Mouse (Mus musculus) bone marrow, adult 2 months (tissue): ENCODE measurements around the gene Trpc3. TPM values are rescaled to one million over a fixed set of nuclear protein-coding genes. Genes with fewer than 3 reads are reported as not detected.

Experiments used
- H3K27ac ChIP-seq: fragments of 200-500 bp; 2 replicates; pipeline ENCODE4 v1.5.1; 2012; ENCODE audit warnings: low read depth, mild to moderate bottlenecking, control low read depth, inconsistent platforms, low read length; ENCODE audit not compliant: control insufficient read depth, poor library complexity, insufficient read depth
- H3K4me1 ChIP-seq: fragments of 200-500 bp; 2 replicates; pipeline ENCODE4 v1.6.1; 2011; ENCODE audit warnings: low read length; ENCODE audit not compliant: control insufficient read depth, insufficient read depth
- H3K4me3 ChIP-seq: fragments of 200-500 bp; replicated peaks from 2 replicates; pipeline ENCODE3; 2011; ENCODE audit warnings: mild to moderate bottlenecking, low read depth, low read length, control low read depth; ENCODE audit not compliant: control insufficient read depth
- CTCF ChIP-seq: fragments of 200-500 bp; IDR thresholded peaks from 2 replicates; pipeline ENCODE4 v1.5.1; 2011; ENCODE audit warnings: low read length, control low read depth; ENCODE audit not compliant: control insufficient read depth, insufficient read depth
- POLR2A ChIP-seq: fragments of 200-500 bp; IDR thresholded peaks from 2 replicates; pipeline ENCODE4 v1.6.1; 2011; ENCODE audit warnings: low read depth, mild to moderate bottlenecking, control low read depth, low read length, borderline replicate concordance; ENCODE audit not compliant: control insufficient read depth
- whole genome bisulfite sequencing: fragments of 180-500 bp; shearing (Covaris S2); methylation state at CpG from one replicate; pipeline ENCODE4 v1.1.7; 2018; 5-methylcytosine and 5-hydroxymethylcytosine counted together
- polyA plus RNA-seq: library from polyadenylated mRNA; stranded (reverse); fragments of >200 nt; gene quantifications from 2 replicates; pipeline ENCODE4 v1.2.4, GENCODE M21; 2011; ENCODE audit warnings: low replicate concordance; ENCODE audit not compliant: missing spikeins, insufficient read depth, insufficient read length

Trpc3 gene
- 4.1 TPM in 1 of 2 replicates, not detected in the other for polyA plus RNA-seq

DNA sequence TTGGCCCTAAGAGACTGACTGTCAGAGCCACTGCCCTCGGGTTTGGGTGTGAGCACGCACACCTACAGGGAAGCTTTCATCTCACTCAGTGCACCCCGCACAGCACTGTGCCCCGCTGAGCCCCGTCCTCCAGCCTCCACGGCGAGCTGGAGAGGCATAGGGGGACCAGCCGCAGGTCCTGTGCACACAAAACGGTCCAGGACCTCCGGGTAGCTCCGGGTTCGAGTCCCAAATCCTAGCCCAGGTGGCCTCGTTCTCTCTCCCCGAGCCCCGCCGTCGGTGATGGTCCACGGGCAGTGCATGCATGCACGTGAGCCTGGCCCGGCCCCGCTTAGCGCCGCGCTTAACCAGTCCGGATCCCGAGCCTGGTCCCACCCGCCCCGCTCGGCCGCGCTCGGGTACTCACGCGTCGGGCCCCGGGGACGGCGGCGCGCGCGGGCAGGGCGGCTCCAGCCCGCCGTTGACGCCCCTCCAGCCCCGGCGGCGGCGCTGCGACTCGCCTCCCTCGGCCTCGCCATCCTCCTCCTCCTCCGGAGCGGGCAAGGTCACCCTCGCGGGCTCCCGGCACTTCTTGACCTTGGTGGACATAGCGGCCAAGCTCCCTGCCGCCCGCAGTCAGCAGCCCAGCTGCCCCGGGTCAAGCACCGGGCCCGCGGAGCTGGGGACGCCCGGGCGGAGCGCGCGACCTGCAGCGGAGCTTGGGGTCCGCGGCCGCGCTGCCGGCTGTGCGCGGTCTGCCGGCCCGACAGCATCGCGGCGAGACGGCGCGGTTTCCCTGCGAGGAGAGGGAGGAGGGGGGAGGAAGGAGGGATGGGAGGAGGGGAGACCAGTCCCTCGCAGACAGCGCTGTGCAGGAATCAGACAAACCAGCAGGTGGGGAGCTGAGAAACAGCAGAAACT, at the start of gene Trpc3:
Trpc3 (minus strand) TSS at position 776 of the 900 bp plus-strand sequence.
- no peaks in the 10 kb centered on the region for H3K4me1 ChIP-seq
- TF ChIP-seq POLR2A (no peak), CTCF (no peak)
- H3K4me3 ChIP-seq: peak within 1 kb of the TSS; percentile 6
- H3K27ac ChIP-seq: no peak within 1 kb of the TSS; the same call in 1 of the 2 replicates
- WGBS: 2% methylated on average over 91 of the region's 91 CpGs

DNA sequence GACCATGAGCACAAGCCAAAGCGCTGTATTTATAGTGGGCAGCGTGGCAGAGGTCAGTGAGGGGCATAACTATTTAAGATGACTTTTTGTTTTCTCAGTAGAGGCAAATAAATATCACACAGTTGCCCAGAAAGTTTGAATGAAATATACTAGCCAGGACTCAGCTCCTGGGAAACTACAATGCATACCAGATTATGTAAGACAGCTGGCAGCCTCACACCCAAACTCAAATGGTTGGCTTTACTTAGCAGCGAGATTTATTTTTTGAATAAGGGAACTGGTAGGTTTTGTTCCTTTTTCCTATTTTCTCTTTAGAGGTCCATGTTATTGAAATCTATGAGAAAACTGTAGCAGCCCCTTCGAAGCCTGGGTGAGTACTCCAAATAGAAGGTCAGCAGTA, 48.1 kb upstream of the Trpc3 start:
- Histone ChIP-seq H3K27ac (no peak overlapping the region), H3K4me3 (no peak overlapping the region), H3K4me1 (no peaks in the 10 kb centered on the region)
- no peak for TF ChIP-seq POLR2A
- TF ChIP-seq CTCF: no peak
- 61% methylated on average over 4 of the region's 4 CpGs for WGBS

- Histone ChIP-seq H3K4me1 (no peaks in the 10 kb centered on the region), H3K4me3 (no peak overlapping the region), H3K27ac (no peak overlapping the region)
- WGBS: 85% methylated on average over 4 of the region's 4 CpGs
- TF ChIP-seq CTCF: no peak
- TF ChIP-seq POLR2A: no peak
Observed at GRCm38 (mm10) chr3:36733075-36733474, 43.1 kb upstream of the Trpc3 start.

GRCm38 (mm10) chr3:36726545-36726944, 36.6 kb upstream of the Trpc3 start:
- no peaks in the 10 kb centered on the region for H3K4me1 ChIP-seq
- no peak overlapping the region for H3K27ac ChIP-seq
- TF ChIP-seq CTCF: no peak
- TF ChIP-seq POLR2A: no peak
- H3K4me3 ChIP-seq: no peak overlapping the region
- WGBS: 80% methylated on average over 8 of the region's 8 CpGs

DNA sequence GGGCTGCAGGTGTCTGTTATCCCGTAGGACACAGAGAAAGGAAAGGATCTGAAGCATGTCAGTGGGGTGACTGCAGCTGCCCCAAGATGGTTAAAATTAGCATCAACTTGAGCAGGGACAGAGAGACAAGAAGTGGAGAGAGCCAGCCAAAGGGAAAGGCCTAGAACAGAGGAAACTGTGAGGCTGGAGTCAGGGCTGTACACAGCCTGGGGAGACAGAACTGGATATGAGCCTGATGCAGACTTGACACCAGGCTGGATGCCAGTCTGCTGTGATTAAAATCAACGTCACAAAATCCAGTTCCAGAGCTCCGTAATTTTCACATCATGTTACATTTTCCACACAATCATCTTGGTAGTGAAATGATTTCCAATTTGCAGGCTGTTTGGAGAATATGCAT, 31.9 kb upstream of the Trpc3 start:
- Histone ChIP-seq H3K27ac (no peak overlapping the region), H3K4me1 (no peaks in the 10 kb centered on the region), H3K4me3 (no peak overlapping the region)
- 80% methylated on average over 3 of the region's 3 CpGs for WGBS
- TF ChIP-seq CTCF (no peak), POLR2A (no peak)

- no peaks in the 10 kb centered on the region for H3K4me1 ChIP-seq
- no peak overlapping the region for H3K27ac ChIP-seq
- 80% methylated on average over 3 of the region's 3 CpGs for WGBS
- TF ChIP-seq POLR2A: no peak
- TF ChIP-seq CTCF: no peak
- H3K4me3 ChIP-seq: no peak overlapping the region
Observed at GRCm38 (mm10) chr3:36709521-36709920, 19.6 kb upstream of the Trpc3 start.

DNA sequence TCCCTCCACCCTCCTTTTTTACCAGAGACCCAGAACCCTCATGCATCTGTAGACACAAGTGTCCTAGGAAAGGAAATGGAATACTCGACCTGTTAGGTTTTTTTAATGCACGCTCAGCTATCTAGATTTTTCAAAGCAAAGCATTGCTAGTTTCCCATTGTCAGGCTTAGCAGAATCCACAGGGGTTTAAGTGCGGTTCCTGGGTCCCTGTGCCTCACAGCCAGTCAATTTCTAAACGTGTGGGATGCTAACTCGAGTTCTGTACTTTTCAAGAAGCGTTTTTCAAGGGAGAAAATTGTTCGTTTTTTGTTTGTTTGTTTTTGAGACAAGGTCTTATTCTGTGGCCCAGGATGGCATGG, 304 bp upstream of the Trpc3 start:
- TF ChIP-seq POLR2A (no peak), CTCF (no peak)
- 16% methylated on average over 7 of the region's 7 CpGs for WGBS
- Histone ChIP-seq H3K27ac (no peak overlapping the region), H3K4me3 (no peak overlapping the region), H3K4me1 (no peaks in the 10 kb centered on the region)

DNA sequence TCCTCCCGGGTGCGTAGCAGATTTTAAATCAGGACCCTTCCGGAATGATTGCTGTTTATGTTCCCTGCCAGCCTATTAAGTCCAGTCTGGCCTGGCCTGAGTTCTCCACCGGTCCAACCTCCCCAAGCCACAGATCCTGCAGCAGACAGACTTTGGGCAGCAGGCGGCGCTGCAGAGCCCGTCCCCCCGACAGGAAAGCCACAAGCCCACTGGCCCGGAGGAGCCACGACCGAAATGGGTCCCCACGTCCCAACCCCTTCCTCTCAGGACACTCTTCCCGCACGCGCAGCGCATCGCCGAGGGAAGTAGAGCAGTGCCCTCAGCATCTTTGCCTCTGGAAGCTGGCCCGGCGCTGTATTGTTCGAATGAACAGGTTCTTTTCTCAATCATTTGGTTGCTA, 1.1 kb downstream of the Trpc3 start:
- WGBS: 4% methylated on average over 21 of the region's 21 CpGs

GRCm38 (mm10) chr3:36675822-36676221, 14.1 kb downstream of the Trpc3 start:
- no peak overlapping the region for H3K4me3 ChIP-seq
- WGBS: 59% methylated on average over 1 of the region's 1 CpGs
- H3K4me1 ChIP-seq: no peaks in the 10 kb centered on the region

More for the DNA sequence above, 1.1 kb downstream of the Trpc3 start:
- Histone ChIP-seq H3K27ac (no peak overlapping the region; the same call in 1 of the 2 replicates), H3K4me1 (no peaks in the 10 kb centered on the region), H3K4me3 (no peak overlapping the region)
- TF ChIP-seq CTCF (peak; percentile 46; the same call in 1 of the 2 replicates), POLR2A (no peak)

More at GRCm38 (mm10) chr3:36675822-36676221, 14.1 kb downstream of the Trpc3 start:
- no peak overlapping the region for H3K27ac ChIP-seq
- no peak for TF ChIP-seq POLR2A
- no peak for TF ChIP-seq CTCF
